Mouse (Mus musculus) liver, adult 2 months (tissue): ENCODE data around the gene Slc38a3.

ENCODE experiments used
- CTCF ChIP-seq: fragments of 200-500 bp; IDR thresholded peaks from 2 replicates; pipeline ENCODE4 v1.5.1; 2011; ENCODE audit warnings: low read depth, low read length, control low read depth
- POLR2A ChIP-seq: fragments of 200-500 bp; IDR thresholded peaks from 2 replicates; pipeline ENCODE4 v1.6.1; 2011; ENCODE audit warnings: low read length, control low read depth; ENCODE audit not compliant: insufficient read depth; ENCODE audit errors: extremely low read depth

- TF ChIP-seq CTCF = no peak
- TF ChIP-seq POLR2A = no peak
Observed at GRCm38 (mm10) chr9:107657144-107657543, 12.2 kb downstream of the Slc38a3 start.
